Mouse (Mus musculus) lung, adult 2 months (tissue): ENCODE measurements around the gene Olfr1348. TPM values are rescaled to one million over a fixed set of nuclear protein-coding genes. Genes with fewer than 3 reads are reported as not detected.
"Not testable (repeated sequence)": the region's sequence is repeated elsewhere in the genome, so short reads cannot be mapped to it uniquely, and the experiment has no call there.

ENCODE experiments used
- DNase-seq: peaks from one replicate; pipeline ENCODE4 v3.0.0; 2022
- H3K4me1 ChIP-seq: fragments of 200-500 bp; 2 replicates; pipeline ENCODE4 v1.6.1; 2011; ENCODE audit warnings: low read length; ENCODE audit not compliant: control insufficient read depth, insufficient read depth
- H3K4me3 ChIP-seq: fragments of 200-500 bp; replicated peaks from 2 replicates; pipeline ENCODE3; 2011; ENCODE audit warnings: low read depth, mild to moderate bottlenecking, control low read depth, low read length; ENCODE audit errors: extremely low read depth
- CTCF ChIP-seq: fragments of 200-500 bp; IDR thresholded peaks from 2 replicates; pipeline ENCODE4 v1.5.1; 2011; ENCODE audit warnings: mild to moderate bottlenecking, low read length, control low read depth; ENCODE audit not compliant: insufficient read depth
- POLR2A ChIP-seq: fragments of 200-500 bp; IDR thresholded peaks from 2 replicates; pipeline ENCODE4 v1.6.1; 2011; ENCODE audit warnings: low read depth, mild to moderate bottlenecking, control low read depth, low read length, borderline replicate concordance; ENCODE audit errors: extremely low read depth
- WGBS: fragments of 180-500 bp; shearing (Covaris S2); methylation state at CpG from one replicate; pipeline ENCODE4 v1.1.7; 2018; 5-methylcytosine and 5-hydroxymethylcytosine counted together
- polyA plus RNA-seq: library from polyadenylated mRNA; depleted of rRNA; stranded (reverse); fragments of >200 nt; gene quantifications from 2 replicates; pipeline ENCODE4 v1.2.3, GENCODE M21; 2012; rRNA removed

The Olfr1348 gene
- not detected in 2 replicates for polyA plus RNA-seq

DNA sequence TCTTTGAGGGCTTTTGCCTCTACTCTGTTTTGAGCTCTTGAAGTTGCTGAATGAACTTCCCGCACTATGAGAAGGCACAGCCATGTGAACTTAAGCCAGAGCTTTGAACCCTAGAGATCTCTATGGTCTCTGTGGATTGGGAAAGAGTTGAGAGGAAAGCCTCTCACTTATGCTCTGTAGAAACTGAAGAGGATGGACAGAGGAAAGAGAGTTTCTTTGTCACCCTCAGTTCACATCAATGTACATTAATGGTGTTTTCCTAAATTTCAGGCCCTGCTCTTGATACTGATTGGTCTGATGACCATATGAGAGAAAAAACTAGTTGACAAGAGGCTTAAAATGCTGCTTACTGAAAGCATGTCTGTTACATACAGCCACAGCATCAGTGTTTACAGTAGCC lies at the start of gene Olfr1348:
Gene Olfr1348, minus strand, starts transcription at position 101 of the 400 bp plus-strand sequence.
- TF ChIP-seq CTCF (no peak), POLR2A (no peak)
- DNase-seq = no peak
- 84% methylated on average over 1 of the region's 1 CpGs for WGBS
- no peak within 1 kb of the TSS for H3K4me3 ChIP-seq
- H3K4me1 ChIP-seq = no peaks in the 10 kb centered on the region

DNA sequence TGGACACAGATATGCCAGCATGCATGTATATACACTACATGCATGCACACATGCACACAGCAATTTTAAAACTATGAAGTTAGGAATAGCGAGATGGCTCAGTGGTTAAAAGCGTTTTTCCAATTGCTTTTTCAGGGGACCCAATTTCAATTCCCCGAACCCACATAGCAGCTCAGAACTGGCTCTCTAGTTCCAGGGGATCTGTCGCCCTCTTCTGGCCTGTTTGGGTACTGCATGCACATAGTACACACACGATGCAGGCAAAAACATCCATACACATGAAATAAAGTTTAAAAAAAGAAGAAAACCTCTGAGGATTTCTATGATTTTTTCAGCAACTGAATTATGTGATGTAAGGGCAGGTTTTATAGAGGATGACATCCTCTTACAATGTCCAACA lies 17.6 kb upstream of the Olfr1348 start:
- no peaks in the 10 kb centered on the region for H3K4me1 ChIP-seq
- DNase-seq = no peak
- no peak for TF ChIP-seq CTCF
- TF ChIP-seq POLR2A = no peak
- no peak overlapping the region for H3K4me3 ChIP-seq
- WGBS = 62% methylated on average over 5 of the region's 5 CpGs

DNA sequence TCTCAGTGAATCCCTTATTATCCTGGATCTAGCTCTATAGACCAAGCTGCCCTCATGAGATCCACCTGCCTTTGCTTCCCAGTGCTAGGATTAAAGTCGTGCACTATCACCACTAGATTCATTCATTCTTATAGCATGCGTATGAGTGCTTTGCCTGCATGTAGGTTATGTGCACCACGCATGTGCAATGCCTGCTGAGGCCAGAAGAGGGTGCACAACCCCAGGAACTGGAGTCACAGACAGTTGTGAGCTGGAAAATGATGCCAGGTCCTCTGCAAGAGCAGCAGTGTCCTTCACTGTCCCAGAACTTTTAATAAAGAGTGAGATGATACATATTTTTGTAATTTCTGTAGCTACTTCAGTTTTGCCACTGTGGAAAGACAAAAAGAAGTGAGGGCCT lies 16.5 kb upstream of the Olfr1348 start:
- 49% methylated on average over 3 of the region's 3 CpGs for WGBS
- no peaks in the 10 kb centered on the region for H3K4me1 ChIP-seq
- no peak for DNase-seq
- no peak overlapping the region for H3K4me3 ChIP-seq
- TF ChIP-seq CTCF (no peak), POLR2A (no peak)

DNA sequence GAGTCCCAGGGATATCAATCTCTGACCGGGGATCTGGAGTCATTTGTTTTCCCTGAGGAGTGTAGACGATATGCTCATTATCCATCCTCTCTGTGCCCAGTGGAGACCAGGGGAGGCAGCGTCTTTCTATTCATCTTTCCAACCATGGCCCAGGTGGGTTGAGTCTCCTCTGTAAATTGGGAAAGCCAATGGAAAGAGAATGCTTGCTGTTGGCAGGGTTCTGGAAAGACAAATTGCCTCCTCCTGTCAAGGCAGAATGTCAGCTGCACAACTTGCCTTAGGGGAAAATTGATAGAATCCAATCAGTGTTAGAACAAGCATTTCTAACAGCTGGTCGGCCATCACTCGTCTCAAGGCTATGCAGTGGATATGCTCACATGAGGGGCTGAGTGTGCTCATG lies 14.3 kb upstream of the Olfr1348 start, which contains the start of gene Olfr1349:
Gene Olfr1349, minus strand, starts transcription at position 101 of the 400 bp plus-strand sequence.
- Histone ChIP-seq H3K4me1 (no peaks in the 10 kb centered on the region), H3K4me3 (no peak within 1 kb of the TSS)
- DNase-seq = no peak
- 77% methylated on average over 5 of the region's 5 CpGs for WGBS
- TF ChIP-seq POLR2A (no peak), CTCF (no peak)

DNA sequence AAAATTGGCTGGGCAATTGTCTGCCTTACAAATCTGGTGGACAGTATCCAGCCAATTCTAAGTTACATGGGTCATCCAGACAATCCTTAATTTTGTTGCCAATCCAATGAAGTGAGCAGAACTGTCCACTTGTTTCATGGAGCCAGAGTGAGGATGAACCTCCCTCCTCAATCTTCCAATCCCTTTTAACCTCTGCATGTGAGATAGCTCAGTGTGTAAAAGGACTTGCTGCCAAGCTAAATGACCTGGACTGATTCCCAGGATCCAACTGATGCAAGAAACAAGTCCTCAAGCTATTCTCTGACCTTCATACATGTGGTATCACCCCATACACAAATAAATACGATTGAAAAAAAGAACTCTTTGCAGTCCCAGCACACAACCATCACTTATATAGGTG lies 13.1 kb upstream of the Olfr1348 start:
- Histone ChIP-seq H3K4me1 (no peaks in the 10 kb centered on the region), H3K4me3 (no peak overlapping the region)
- TF ChIP-seq POLR2A (no peak), CTCF (no peak)
- 20% methylated on average over 1 of the region's 1 CpGs for WGBS
- DNase-seq = no peak

DNA sequence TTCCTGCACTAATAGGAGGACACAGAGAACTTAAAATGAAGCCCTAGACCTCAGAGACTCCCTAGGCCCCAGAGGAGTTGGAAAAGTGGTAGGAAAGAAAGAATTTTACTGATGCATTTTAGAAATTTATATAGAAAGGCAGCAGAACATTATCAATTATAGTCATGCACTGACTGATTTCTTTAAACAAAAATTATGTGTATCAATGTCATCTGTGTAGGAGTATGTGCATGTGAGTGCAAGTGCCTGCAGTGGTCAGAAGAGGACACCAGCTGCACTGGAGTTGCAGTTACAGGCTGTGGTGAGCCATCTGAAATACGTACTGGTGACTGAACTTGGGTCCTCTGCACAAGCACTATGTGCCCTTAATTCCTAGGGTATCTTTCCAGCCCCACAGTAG lies 8.9 kb downstream of the Olfr1348 start, which contains the start of gene Olfr1347:
Gene Olfr1347, minus strand, starts transcription at position 101 of the 400 bp plus-strand sequence.
- DNase-seq = no peak
- no peak for TF ChIP-seq POLR2A
- TF ChIP-seq CTCF = no peak
- Histone ChIP-seq H3K4me1 (no peaks in the 10 kb centered on the region), H3K4me3 (no peak within 1 kb of the TSS)
- WGBS = 44% methylated on average over 1 of the region's 1 CpGs

DNA sequence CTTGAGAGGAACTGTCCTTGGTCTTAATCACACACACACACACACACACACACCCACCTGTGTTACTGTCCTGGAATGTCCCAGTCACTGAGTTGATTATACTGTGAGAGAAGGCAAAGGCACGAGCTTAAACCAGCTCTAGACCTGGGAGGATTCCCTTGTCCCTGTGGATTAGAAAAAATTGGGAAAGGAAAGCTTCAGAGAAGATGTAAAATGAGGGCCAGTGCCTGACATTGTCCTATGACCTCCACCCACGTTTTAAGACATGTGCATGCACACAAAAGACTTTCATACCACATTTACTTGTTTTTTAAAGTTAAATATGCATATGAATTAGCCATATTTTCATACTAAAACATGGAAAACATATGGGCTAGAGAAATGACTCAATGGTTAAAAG lies 21.7 kb downstream of the Olfr1348 start, which contains the start of gene Olfr5:
Gene Olfr5, minus strand, starts transcription at position 101 of the 400 bp plus-strand sequence.
- TF ChIP-seq POLR2A (no peak), CTCF (no peak)
- WGBS = 13% methylated on average over 2 of the region's 2 CpGs
- DNase-seq = no peak

DNA sequence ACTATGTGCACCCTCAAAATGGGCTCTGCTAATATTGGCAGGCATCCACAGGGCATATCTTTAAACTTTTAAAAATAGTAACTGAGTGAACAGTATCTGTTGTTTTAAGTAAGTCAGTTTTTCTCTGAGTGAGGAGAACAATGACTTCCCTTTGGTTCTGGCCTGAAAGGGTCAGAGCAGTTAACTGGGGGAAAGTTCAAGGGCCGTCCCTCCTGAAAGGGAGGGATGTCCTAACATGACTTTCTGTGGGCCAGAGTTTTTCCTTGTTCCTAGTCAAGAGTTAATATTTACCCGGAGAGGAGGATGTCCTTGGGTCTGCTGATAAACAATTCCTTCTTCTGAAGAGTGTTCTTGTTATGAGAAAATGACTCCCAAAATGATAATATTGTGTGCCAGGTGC lies 30.9 kb downstream of the Olfr1348 start:
- whole genome bisulfite sequencing = 60% methylated on average over 2 of the region's 2 CpGs
- H3K4me1 ChIP-seq, DNase-seq, H3K4me3 ChIP-seq: not testable (repeated sequence)

More for the DNA sequence above, 21.7 kb downstream of the Olfr1348 start, which contains the start of gene Olfr5:
- Histone ChIP-seq H3K4me1 (no peaks in the 10 kb centered on the region), H3K4me3 (no peak within 1 kb of the TSS)

DNA sequence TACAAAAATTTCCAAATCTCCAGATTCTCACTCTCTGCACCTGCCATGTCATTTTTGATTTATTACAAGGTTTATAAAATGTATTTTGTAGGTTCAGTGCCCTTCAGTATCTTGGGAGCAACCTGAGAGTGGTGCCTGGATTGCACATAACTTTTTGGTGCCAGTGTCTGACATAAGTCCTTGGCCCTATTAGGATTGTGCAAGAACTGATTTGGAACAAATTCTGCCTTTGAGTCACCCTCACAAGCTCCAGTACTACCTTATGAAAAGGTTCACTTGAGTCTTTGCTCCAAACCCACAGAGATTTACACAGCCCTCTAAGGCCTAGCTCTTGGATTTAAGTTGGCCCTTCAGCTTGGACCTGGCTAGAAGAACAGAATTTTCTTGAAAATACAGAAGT lies 41.6 kb downstream of the Olfr1348 start, which contains the start of gene Olfr1346:
Gene Olfr1346, plus strand, starts transcription at position 151 of the 400 bp plus-strand sequence.
- DNase-seq = no peak
- no peaks in the 10 kb centered on the region for H3K4me1 ChIP-seq
- H3K4me3 ChIP-seq = no peak within 1 kb of the TSS
- TF ChIP-seq POLR2A = no peak
- no peak for TF ChIP-seq CTCF

DNA sequence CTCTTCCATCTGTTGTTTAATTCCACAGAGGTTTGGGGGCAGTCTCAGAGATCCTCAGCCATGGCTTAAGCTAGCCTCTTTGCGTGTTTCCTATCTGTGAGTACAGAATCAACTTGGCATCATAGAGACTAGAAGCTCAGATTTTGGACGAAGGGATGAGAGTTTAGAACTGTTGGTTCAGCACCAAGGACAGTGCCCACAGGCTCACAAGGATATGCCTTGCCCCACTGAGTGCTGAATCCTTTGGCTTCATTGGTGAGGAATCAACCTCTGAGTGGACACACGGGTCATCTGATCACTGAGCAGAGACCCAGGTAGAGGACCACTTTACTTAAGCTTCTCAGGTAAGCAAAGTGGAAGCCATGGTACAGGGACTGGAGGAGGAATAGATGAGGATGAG lies 52.1 kb downstream of the Olfr1348 start:
- DNase-seq = no peak
- Histone ChIP-seq H3K4me1 (no peaks in the 10 kb centered on the region), H3K4me3 (no peak overlapping the region)
- TF ChIP-seq CTCF (no peak), POLR2A (no peak)
- WGBS = 42% methylated on average over 3 of the region's 3 CpGs

DNA sequence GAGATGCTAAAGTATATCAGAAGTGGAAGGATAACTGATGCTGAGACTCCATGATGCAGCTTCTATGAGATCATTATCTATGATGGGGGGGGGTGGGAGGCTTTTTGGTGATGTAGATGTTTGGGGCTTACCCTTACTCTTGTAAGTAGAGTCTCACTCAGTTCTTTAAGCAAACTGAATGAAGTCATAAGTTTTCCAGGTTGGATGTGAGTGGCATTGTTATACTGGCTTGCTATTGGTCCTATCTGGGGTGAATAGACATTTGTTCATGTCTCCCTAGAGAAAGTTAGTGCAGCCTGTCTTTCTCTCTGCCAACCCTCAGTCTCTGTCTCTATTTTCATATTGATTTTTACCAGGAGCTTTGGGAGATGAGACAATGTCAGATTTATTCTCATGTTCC lies 52.7 kb downstream of the Olfr1348 start, which contains the start of gene Olfr1336:
Gene Olfr1336, plus strand, starts transcription at position 301 of the 400 bp plus-strand sequence.
- no peaks in the 10 kb centered on the region for H3K4me1 ChIP-seq
- no peak within 1 kb of the TSS for H3K4me3 ChIP-seq
- DNase-seq = no peak

More for the DNA sequence above, 52.7 kb downstream of the Olfr1348 start, which contains the start of gene Olfr1336:
- TF ChIP-seq POLR2A = no peak
- no peak for TF ChIP-seq CTCF

Other genes with a start within 250 kb of the Olfr1348 start
- gene Zfp667, start 222.2 kb downstream of the Olfr1348 start, polyA plus RNA-seq = 0.45 and 1.1 TPM in 2 replicates
- gene Zfp583, start 177.5 kb downstream of the Olfr1348 start, polyA plus RNA-seq = 0.42 and 0.76 TPM in 2 replicates
- gene Gm3854, start 165.0 kb downstream of the Olfr1348 start, polyA plus RNA-seq = 0.07 and 0.21 TPM in 2 replicates
- gene Zfp78, start 145.5 kb downstream of the Olfr1348 start, polyA plus RNA-seq = 0.35 and 0.59 TPM in 2 replicates
- gene Zfp28, start 125.5 kb downstream of the Olfr1348 start, polyA plus RNA-seq = 2.0 and 3.9 TPM in 2 replicates
- gene Smim17, start 110.0 kb downstream of the Olfr1348 start, polyA plus RNA-seq = not detected in 2 replicates
- 0.03 TPM in 1 of 2 replicates, not detected in the other for gene Gm20715, start 98.5 kb downstream of the Olfr1348 start, polyA plus RNA-seq
- not detected in 2 replicates for gene Olfr1344, start 70.1 kb downstream of the Olfr1348 start, polyA plus RNA-seq
- gene Olfr1336, start 52.6 kb downstream of the Olfr1348 start, polyA plus RNA-seq = not detected in 2 replicates
- gene Olfr1346, start 41.6 kb downstream of the Olfr1348 start, polyA plus RNA-seq = not detected in 2 replicates
- not detected in 2 replicates for gene Olfr5, start 21.8 kb downstream of the Olfr1348 start, polyA plus RNA-seq
- not detected in 2 replicates for gene Olfr1347, start 9.0 kb downstream of the Olfr1348 start, polyA plus RNA-seq
- not detected in 2 replicates for gene Olfr1349, start 14.2 kb upstream of the Olfr1348 start, polyA plus RNA-seq
- not detected in 2 replicates for gene Olfr1350, start 56.1 kb upstream of the Olfr1348 start, polyA plus RNA-seq
- 0.17 and 0.66 TPM in 2 replicates for gene Zim1, start 187.7 kb upstream of the Olfr1348 start, polyA plus RNA-seq
- 3.1 and 5.4 TPM in 2 replicates for gene Peg3, start 221.7 kb upstream of the Olfr1348 start, polyA plus RNA-seq
- gene Usp29, start 221.8 kb upstream of the Olfr1348 start, polyA plus RNA-seq = 0.04 TPM in 1 of 2 replicates, not detected in the other